Mouse (Mus musculus) erythroblast, embryonic 14.5 days (primary cell): ENCODE data around the gene Cdk9.

ENCODE experiments used
- GATA1 ChIP-seq: IDR thresholded peaks from 2 replicates; pipeline ENCODE4 v1.6.1; 2012; ENCODE audit warnings: low read length, inconsistent platforms, mixed read lengths
- TAL1 ChIP-seq: IDR thresholded peaks from 3 replicates; pipeline ENCODE4 v1.6.1; 2012; ENCODE audit warnings: low read length, inconsistent platforms, mixed read lengths

- TF ChIP-seq GATA1 = no peak
- TF ChIP-seq TAL1 = no peak
Observed at GRCm38 (mm10) chr2:32749082-32749481, 36.2 kb upstream of the Cdk9 start.
